Mouse (Mus musculus): ENCODE measurements around the gene Manea. TPM values are rescaled to one million over a fixed set of nuclear protein-coding genes. Genes with fewer than 3 reads are reported as not detected.

Gene Manea
- polyA plus RNA-seq, 1 experiment, result 3.3 TPM

- TF ChIP-seq MAX (IDR thresholded peaks at IDR 0.05) (no peak), MYOG (IDR thresholded peaks at IDR 0.05; ENCODE audit: control insufficient read depth, extremely low read depth, insufficient read length) (no peak), CEBPB (IDR thresholded peaks at IDR 0.05; ENCODE audit: low read depth) (no peak), USF1 (IDR thresholded peaks at IDR 0.05; ENCODE audit: low read depth) (no peak), CTCF (IDR thresholded peaks at IDR 0.05; ENCODE audit: control insufficient read depth, insufficient read depth, insufficient read length) (no peak), MYOD1 (IDR thresholded peaks at IDR 0.05; ENCODE audit: control insufficient read depth, insufficient read length, low read depth) (no peak)
- Histone ChIP-seq H3K36me3 (ENCODE audit: control insufficient read depth, insufficient read depth) (no peaks in the 10 kb centered on the region), H3K4me3 (ENCODE audit: insufficient read depth, poor library complexity, severe bottlenecking) (no peak overlapping the region), H3K79me2 (ENCODE audit: control insufficient read depth, insufficient read depth) (no peaks in the 10 kb centered on the region), H3K79me3 (ENCODE audit: low read depth) (no peaks in the 10 kb centered on the region), H3K27me3 (ENCODE audit: control insufficient read depth, insufficient read depth, insufficient read length) (no peaks in the 10 kb centered on the region), H3ac (ENCODE audit: control insufficient read depth, insufficient read length, low read depth) (no peak overlapping the region)
These were observed 70.4 kb downstream of the Manea start for GRCm38 (mm10) chr4:26276264-26276663.

- TF ChIP-seq MAX (IDR thresholded peaks at IDR 0.05), result no peak
- no peak for TF ChIP-seq CEBPB (IDR thresholded peaks at IDR 0.05; ENCODE audit: low read depth)
- no peak for TF ChIP-seq MYOG (IDR thresholded peaks at IDR 0.05; ENCODE audit: control insufficient read depth, extremely low read depth, insufficient read length)
- no peak for TF ChIP-seq FOSL1 (IDR thresholded peaks at IDR 0.05; ENCODE audit: insufficient read depth, low read length, poor library complexity, severe bottlenecking)
- TF ChIP-seq USF1 (IDR thresholded peaks at IDR 0.05; ENCODE audit: low read depth), result no peak
- no peak for TF ChIP-seq MYOD1 (IDR thresholded peaks at IDR 0.05; ENCODE audit: control insufficient read depth, insufficient read length, low read depth)
- TF ChIP-seq CTCF (IDR thresholded peaks at IDR 0.05; ENCODE audit: control insufficient read depth, insufficient read depth, insufficient read length), result no peak
- Histone ChIP-seq H3K79me2 (ENCODE audit: control insufficient read depth, insufficient read depth) (no peaks in the 10 kb centered on the region), H3K27me3 (ENCODE audit: control insufficient read depth, insufficient read depth, insufficient read length) (no peaks in the 10 kb centered on the region), H3K79me3 (ENCODE audit: low read depth) (no peaks in the 10 kb centered on the region), H3K4me3 (ENCODE audit: insufficient read depth, poor library complexity, severe bottlenecking) (no peak overlapping the region), H3K36me3 (ENCODE audit: control insufficient read depth, insufficient read depth) (no peaks in the 10 kb centered on the region), H3ac (ENCODE audit: control insufficient read depth, insufficient read length, low read depth) (no peak overlapping the region)
These were observed 70.9 kb downstream of the Manea start for GRCm38 (mm10) chr4:26275769-26276168.

All from C2C12 (cell line).